Mouse (Mus musculus) lung, embryonic 15.5 days (tissue): ENCODE measurements around the gene Taar5. TPM values are rescaled to one million over a fixed set of nuclear protein-coding genes. Genes with fewer than 3 reads are reported as not detected.

Source experiments
- polyA plus RNA-seq: library from polyadenylated mRNA; unstranded; fragments of >200 nt; fragmentation: Nextera tagmentation; extraction: Ambion mirVana; gene quantifications from 2 replicates; pipeline ENCODE4 v1.2.1, GENCODE M21; 2015

Taar5 gene
- polyA plus RNA-seq, 1 experiment from 2014 or later: not detected

Other genes with a start within 250 kb of the Taar5 start
- gene Rps12, start 183.4 kb upstream of the Taar5 start, polyA plus RNA-seq: 166 and 180 TPM in 2 replicates
- gene Slc18b1, start 173.7 kb upstream of the Taar5 start, polyA plus RNA-seq: 16.7 and 20.1 TPM in 2 replicates
- 0.16 and 0.18 TPM in 2 replicates for gene Vnn3, start 119.2 kb upstream of the Taar5 start, polyA plus RNA-seq
- gene Vnn1, start 76.0 kb upstream of the Taar5 start, polyA plus RNA-seq: 2.3 and 2.7 TPM in 2 replicates
- not detected in 2 replicates for gene Taar1, start 50.4 kb upstream of the Taar5 start, polyA plus RNA-seq
- gene Taar2, start 32.1 kb upstream of the Taar5 start, polyA plus RNA-seq: not detected in 2 replicates
- not detected in 2 replicates for gene Taar3, start 21.1 kb upstream of the Taar5 start, polyA plus RNA-seq
- gene Taar4, start 10.2 kb upstream of the Taar5 start, polyA plus RNA-seq: not detected in 2 replicates
- gene Taar6, start 14.9 kb downstream of the Taar5 start, polyA plus RNA-seq: not detected in 2 replicates
- gene Taar7a, start 22.8 kb downstream of the Taar5 start, polyA plus RNA-seq: not detected in 2 replicates
- gene Taar7b, start 29.2 kb downstream of the Taar5 start, polyA plus RNA-seq: not detected in 2 replicates
- gene Taar7d, start 56.5 kb downstream of the Taar5 start, polyA plus RNA-seq: not detected in 2 replicates
- gene Taar7e, start 66.9 kb downstream of the Taar5 start, polyA plus RNA-seq: not detected in 2 replicates
- not detected in 2 replicates for gene Taar7f, start 78.8 kb downstream of the Taar5 start, polyA plus RNA-seq
- not detected in 2 replicates for gene Taar8a, start 105.8 kb downstream of the Taar5 start, polyA plus RNA-seq
- gene Taar8b, start 121.6 kb downstream of the Taar5 start, polyA plus RNA-seq: not detected in 2 replicates
- not detected in 2 replicates for gene Taar8c, start 131.2 kb downstream of the Taar5 start, polyA plus RNA-seq
- not detected in 2 replicates for gene Taar9, start 138.8 kb downstream of the Taar5 start, polyA plus RNA-seq
- 77.3 and 87.4 TPM in 2 replicates for gene Stx7, start 178.6 kb downstream of the Taar5 start, polyA plus RNA-seq